Mouse (Mus musculus) adrenal gland, adult 2 months (tissue): ENCODE data around the gene Mfap3. TPM values are rescaled to one million over a fixed set of nuclear protein-coding genes. Genes with fewer than 3 reads are reported as not detected.
A peak's percentile ranks its signal among the peaks of the same experiment; 100 is the strongest.

Experiments
- DNase-seq: peaks from one replicate; pipeline ENCODE4 v3.0.0; 2021
- long read RNA-seq: library from polyadenylated mRNA; stranded (forward); transcript quantifications from one replicate; pipeline ENCODE4 v2.0.0, GENCODE M21; 2021
- polyA plus RNA-seq: library from polyadenylated mRNA; depleted of rRNA; stranded (reverse); fragments of >200 nt; gene quantifications from 2 replicates; pipeline ENCODE4 v1.2.3, GENCODE M21; 2012; rRNA removed
- total RNA-seq, 2 experiments: library from RNA; stranded (reverse); gene quantifications; 2 replicates each; pipeline ENCODE4 v1.2.3; 2021

Gene Mfap3
- total RNA-seq = 10 to 100 TPM; 22.3 to 26.3 TPM
- polyA plus RNA-seq = 5.0 and 6.7 TPM in 2 replicates
- long read RNA-seq, full-length matches to known transcripts = 6 of 6 reads
- long read RNA-seq, partial matches to known transcripts = 0 of 6 reads
- long read RNA-seq, other reads (novel, unspliced or antisense) = 0 of 6 reads

DNA sequence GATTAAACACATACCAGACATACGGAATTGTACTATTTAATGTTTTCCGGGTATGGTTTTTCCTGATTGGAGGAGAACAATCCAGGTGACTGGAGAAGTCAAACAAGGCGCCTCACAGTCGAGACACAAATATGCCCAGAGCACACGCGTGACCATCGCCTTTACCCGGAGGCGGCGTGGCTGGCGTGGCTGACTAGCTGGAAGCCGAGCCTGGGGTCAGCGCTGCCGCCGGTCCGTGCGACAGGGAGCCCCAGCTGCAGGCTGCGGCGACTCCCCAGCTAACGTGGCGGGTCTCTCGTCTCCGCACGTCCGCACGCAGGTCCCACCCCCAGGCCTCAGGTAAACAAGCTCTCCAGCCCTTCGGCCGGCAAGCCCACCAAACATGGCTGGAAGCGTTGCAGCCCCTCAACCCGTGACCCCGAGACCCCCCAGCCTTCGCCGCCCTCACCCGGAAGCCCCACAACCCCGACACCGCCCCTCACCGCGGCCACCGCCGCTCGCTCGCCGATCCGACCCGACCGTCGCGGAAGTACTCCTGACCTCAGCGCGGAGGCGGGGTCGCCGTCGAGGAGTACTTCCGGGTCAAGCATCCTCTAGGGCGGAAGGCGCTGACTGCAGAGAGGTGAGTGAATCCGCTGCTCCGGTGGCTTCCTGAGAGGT is at the start of gene Mfap3, which contains the start of gene Fam114a2:
TSS of gene Mfap3 (plus strand) at position 574 of the 660 bp plus-strand sequence.
TSS of gene Fam114a2 (minus strand) at position 527 of the 660 bp plus-strand sequence.
- DNase-seq = peak; percentile 94

DNA sequence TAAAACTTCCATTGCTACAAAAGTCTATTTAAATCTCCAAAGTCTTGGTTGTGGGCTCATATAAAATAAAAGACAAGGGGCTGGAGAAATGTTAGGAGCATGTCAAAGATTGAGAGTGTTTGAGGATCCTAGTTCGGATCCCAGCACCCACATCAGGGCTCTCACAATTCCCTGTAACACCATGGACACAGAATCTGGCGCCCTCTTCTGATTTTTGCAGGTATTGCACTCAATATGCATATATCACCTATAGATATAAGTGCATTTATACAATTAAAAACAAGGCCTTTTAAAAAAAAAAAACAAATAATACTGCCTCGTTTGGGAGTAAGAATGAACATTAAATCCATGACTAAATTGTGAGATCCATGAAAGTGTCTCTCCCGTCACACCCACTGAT is 49.8 kb upstream of the Mfap3 start:
- DNase-seq = no peak

DNA sequence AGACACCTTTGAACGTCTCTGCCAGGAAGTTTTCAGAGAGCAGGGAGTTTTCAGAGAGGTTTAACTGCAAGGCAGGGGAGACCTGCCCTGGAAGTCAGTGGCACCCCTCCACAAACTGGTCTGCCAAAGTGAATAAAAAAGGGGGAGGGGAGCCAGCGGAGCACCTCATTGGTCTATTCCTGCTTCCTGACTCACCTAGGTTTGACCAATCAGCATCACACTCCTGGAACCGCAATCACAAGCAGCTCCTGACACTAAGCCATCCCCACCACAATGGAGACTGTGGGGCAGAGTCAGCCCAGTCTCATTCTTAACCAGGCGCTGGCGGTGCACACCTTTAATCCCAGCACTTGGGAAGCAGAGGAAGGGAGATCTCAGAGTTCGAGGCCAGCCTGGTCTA is 48.4 kb upstream of the Mfap3 start:
- DNase-seq = no peak

DNA sequence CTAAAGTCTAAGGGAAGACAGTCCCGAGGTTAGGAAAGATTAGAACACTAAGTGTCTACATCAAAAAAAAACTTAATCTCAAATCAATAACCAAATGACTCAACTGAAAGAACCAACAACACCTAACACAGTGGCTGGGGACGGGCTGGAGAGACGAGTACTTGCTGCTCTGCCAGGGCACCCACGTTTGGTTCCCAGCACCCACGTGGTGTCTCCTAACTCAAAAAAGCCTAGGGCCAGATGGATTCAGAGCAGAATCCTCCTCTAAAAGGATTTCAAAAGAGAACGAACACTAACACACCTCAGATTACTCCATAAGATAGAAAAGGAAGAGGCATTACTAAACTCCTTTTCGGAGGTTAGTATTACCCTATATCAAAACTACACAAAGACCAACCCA is 47.5 kb upstream of the Mfap3 start:
- no peak for DNase-seq

DNA sequence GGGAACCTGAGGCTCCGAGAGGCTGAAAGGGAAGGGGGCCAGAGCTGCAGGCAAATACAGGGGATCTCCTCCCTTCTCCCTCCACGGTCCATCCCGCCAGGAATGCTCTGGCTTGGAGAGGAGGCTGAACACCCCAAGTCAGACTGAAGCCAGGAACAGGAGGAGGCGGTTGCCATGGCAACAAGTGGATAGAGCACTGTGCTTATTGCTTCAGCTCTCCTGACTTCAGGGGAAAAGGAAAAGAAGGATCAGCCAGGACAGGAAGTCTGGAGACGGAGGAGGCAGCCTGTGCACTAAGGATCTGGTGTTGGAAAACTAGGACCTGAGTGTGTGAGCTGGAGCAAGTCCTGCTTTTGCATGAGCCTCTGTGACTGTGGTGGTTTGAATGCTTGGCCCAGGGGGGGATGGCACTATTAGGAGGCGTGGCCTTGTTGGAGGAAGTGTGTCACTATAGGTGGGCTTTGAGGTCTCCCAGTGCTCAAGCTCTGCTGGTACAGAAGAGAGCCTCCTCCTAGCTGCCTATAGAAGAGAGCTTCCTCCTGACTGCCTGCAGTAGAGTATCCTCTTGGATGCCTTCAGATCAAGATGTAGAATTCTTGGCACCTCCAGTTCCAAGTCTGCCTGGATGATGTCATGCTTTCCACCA is 44.0 kb upstream of the Mfap3 start:
- no peak for DNase-seq

DNA sequence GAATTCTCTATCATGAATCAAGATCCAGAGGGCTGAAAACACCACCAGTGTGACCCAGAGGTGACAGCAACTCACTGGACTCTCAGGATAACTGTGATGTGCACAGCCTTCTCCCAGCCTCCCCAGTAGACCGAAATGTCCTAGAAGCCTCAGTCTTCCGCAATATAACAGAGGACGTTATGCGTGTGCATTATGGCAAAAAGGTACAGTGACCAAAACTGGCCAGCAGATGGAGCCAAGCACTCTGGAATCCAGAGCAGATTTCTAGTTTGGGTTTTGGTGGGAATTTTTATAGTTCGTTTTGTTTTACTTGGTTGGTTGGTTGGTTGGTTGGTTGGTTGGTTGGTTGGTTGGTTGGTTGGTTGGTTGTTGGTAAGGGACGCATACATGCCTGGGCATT is 43.3 kb upstream of the Mfap3 start:
- peak; percentile 25 for DNase-seq

DNA sequence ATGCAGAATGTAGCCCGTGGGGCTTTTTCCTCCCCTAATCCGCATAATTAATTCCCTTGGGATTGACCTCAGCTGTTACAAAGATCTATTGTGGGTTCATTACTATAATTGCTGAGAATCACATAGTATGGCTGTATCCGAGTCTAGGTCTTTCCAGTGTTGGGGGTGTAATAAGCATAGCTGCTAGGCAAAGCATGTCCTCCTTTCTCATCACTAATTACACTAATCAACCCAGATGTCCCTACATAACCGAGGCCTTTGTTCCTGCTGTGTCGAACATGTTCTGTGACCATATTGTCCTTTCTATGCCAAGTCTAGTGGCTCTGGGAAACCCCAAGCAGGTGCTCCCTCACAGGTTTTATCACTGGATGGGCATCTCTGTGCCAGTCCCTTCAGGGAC is 40.4 kb upstream of the Mfap3 start:
- no peak for DNase-seq

DNA sequence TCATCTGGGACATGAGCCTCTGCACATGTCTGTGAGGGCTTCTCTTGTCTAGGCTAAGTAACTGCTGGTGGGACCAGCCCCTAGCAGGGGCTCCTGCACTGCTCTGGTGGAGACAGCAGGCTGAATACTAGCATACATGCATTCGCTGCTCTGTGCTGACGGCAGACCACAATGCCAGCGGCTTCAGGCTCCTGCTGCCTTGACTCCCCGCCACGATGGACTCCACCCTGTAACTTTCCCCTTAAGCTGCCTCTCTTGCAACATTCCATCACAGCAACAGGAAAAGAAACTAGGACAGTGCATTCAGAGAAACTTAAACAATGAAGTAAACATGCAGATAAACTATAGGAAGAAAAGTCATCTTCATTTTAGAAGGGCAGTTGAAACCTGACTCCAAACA is 30.0 kb upstream of the Mfap3 start:
- DNase-seq = no peak

DNA sequence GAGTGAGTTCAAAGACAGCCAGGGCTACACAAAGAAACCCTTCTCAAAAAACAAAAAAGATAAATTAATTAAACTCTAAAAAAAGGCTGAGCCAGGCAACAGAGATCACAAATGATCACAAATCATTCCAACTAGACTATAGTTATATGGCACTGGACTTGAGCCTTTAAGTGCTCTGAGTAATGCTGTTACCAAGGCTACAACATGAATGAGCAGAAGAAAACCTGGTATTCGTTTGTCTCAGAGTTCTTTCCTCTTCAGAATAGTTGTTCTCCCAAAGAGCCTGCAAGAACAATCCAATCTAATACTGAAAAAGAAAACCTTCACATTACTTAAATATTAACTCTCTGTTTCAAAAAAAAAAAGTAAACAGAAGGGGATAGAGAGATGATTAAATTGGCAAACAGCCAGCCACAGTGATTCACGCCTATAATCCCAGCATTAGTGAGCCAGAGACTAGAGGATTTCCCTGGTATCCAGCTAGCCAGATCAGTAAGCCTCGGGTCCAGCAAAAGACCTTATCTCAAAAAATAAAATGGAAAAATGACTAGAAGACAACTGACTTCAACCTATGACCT is 21.9 kb upstream of the Mfap3 start:
- DNase-seq = peak; percentile 36

DNA sequence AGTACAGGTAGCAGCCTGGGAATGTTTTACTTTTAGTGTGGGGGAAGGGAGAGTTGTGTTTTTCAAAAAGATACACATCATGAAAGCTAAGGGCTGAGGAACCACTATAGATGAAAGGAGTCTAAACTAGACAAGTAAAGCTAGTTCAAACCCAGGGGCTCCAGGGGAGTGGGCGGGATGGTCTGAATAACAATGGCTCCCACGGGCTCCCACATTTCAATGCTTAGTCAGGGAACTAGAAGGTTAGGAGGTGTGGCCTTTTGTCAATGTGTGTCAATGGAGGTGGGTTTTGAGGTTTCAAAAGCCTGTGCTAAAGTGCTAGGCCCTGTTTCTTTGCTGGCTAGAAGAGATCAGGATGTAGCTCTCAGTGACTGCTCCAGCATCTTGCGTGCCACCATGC is 20.8 kb upstream of the Mfap3 start:
- no peak for DNase-seq

DNA sequence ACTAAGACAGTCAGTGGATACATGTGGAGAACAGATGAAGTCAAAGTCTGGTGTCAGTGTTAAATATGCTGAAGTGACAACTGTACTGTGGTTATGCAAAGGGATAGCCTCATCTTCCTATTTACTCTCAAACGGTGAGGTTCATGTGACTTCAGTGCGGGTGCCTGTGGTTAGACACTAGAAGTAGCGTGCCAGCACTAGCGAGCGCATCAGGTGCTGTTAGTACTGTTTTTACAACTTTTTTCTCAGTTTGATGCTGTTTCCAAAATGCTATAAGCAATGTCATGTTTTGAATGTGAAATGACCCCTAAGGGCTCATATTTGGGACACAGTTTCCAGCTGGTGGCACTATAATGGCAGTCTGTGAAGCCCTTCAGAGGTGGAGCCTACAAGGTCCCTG is 20.2 kb upstream of the Mfap3 start:
- DNase-seq = no peak

DNA sequence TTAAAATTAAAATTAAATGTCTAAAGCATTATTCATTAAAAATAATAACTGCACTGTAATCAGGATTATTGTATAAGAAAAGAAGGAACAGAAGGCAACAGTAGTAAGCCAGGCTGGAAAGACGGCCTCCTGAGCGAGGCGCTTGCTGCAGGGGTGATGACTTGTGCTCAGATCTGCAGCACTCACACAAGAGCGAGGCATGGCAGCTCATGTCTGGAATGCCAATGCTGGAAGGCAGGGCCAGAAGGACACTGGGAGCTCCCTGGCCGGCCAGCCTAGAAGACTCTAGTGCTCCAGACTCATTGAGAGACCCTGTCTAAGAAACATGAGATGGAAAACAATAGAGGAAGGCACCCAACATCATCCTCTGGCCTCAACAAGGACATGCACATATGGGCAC is 15.3 kb upstream of the Mfap3 start:
- no peak for DNase-seq

DNA sequence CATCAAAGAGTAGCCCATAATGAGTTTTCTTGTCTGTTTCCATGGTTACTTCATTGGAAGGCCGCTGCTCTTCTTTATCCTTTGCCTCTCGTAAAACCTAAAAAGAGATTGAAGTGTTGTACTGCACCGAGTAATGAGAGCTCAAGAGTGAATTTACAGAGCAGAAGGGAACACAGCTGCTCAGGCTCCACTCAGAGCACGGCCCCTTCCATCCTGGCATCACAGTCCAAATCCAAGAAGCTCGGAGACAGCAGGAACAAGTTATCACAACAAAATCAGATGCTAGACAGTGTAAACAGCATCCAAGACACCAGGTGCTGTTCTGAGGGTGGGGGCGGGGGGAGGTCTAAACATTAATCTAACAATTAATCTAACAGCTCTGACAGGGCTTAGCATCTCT is 11.6 kb upstream of the Mfap3 start:
- no peak for DNase-seq

DNA sequence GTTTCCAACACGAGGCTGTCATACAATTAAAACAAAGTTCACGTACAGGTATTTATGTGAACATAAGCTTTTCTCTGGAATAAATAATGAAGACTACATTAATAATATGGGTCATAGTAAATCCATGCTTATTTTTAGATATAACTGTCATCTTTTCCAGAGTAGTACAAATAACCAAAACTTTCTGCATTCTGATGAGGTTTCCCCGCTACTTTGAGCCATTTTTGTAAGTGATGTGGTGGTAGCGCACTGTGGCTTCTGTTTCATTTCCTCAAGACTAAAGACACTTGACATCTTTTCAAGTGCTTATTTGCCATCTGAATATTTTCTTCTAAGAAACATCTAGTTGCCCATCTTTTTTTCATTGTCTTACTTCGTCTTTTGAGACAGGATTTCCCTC is 3.2 kb upstream of the Mfap3 start:
- no peak for DNase-seq

DNA sequence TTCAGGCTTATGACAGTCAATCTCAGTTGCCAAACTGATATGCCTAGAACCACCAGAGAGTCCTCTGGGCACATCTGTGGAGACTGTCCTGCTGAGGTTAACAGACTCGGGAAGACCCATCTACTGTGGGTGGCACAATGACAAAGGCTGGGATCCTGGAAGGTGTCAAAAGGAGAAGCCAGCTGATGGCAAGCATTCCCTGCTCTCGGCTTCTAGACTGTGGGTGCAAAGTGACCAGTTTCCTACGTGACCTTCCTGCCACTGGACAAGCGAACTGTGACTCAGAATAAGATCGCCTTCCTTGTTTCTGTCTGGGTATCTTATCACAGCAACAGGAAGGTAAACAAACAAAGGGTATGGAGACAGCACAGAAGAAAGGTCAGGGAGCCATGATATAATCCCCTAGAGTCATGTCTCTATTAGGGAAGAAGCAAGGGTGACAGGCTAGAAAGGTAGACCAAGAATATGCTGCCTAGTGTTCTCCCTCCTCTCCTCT is 1.5 kb upstream of the Mfap3 start:
- DNase-seq = peak; percentile 29

DNA sequence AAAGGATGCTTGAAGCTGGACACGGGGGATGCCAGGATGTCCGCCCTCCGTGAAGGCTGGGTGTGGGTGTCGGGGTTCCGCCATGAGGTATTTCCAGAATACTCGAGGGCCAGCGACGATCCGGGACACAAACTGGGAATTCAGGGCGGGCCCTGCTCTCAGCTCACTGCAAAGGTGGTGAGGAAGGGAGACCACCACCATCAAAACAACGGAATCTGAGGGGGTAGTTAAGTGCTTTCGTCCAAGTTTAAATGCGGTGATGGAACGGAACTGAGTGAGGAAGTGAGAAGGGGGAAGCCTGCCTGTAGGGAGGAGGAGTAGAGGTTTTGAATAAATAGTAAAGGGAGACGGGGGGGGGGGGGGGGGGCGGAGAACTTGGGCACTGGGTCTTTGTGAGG is 286 bp downstream of the Mfap3 start:
- no peak for DNase-seq

DNA sequence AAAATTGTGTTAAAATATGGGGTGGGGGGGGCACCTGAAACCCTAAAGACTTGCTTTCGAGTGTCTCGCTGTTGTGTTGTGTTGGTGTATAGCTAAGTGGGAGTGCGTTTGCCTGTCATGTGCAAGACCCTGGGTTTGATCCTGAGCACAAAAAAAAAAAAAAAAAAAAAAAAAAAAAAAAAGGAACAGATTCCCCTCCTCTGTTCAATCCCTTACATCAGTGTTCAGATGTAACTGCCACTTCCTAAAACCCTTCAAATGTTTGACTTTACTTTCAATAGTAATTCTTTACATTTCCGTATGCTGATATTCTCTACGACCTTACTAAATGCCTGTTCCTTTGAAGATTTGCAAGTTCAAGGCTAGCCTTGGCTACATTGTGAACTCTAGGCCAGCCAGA is 840 bp downstream of the Mfap3 start:
- no peak for DNase-seq

DNA sequence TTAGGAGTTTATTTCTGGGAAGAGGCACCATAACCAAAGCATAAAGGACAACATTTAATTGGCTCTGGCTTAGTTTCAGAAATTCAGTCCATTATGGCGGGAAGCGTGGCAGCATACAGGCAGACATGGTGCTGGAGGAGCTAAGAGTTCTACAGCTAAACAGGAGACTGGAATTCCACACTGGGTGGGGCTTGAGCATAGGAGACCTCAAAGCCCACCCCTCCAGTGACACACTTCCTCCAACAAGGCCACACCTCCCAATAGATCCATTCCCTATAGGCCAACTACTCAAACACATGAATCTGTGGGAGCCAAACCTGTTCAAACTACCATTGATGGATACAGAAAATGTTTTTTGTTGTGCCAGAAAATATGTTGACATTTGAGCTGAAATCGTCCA is 2.7 kb downstream of the Mfap3 start:
- no peak for DNase-seq

DNA sequence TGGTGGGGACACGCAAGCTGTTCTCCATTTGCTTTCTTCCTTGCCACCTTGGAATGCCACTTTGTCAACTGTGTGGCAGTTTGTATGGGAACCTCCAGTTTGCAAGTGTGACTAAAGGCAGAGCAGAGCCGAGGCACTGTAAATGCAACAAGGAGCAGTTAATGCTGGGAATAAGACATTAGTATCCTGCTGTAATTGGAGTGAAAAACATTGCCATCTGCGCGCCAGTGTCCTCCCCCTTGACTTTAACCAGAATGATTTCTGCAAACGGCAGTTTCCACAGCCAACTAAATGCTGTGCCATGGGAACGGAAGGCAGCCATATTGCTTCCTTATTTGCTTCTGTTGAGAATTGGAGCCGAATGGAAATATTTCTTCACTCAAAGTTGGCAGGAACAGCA is 3.6 kb downstream of the Mfap3 start:
- DNase-seq = no peak

DNA sequence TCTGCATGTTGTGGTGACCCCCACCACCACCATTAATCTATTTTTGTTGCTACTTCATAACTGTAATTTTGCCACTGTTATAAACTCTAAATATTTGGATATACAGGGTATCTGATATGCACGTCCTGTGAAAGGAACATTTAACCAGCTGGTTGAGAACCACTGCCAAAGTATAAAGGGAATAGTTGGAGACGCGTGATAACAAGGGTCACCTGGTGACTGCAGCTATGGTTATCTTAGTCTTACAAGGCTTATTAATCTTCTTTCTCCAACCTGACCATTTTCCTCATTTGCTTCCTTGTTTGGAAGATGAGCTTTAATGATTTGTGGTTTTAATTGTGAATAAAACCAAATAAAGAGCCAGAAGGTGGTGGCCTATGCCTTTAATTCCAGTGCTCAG is 5.0 kb downstream of the Mfap3 start:
- DNase-seq = no peak

DNA sequence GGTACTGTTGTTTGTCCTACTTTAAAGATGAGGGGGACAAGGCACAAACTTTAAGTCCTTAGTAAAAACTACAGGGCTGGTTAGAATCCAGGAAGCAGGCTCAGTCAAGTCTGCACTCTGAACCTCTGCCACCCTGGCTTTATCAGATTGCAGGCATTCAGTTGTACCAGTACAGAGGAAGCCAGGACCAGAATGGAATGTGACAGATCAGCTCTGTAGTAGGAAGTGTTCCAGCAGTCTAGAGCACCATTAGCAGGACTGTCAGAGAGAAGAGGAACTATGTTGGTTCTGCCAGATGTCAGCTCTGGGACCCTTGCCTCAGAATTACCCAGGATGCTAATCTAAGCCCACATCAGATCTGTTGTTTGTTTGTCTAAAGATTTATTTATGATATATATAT is 6.1 kb downstream of the Mfap3 start:
- no peak for DNase-seq

DNA sequence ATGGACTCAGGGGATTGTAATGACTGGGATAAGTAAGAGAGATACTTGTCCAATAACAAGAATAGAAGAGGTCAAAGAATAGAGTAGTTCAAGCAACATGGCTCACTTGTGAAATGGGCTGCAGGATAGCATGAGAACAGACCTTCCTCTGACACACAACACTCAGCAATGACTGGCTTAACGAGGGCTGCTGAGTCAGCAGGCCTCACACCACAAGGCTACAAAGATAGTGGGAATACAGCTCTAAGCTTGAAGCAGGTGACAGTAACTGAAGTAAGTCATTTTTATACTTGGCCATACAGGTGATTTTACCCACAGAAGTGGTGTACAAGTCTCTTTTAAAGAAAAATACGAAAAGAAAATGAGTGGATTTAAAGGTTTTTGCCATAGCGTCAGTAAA is 7.4 kb downstream of the Mfap3 start:
- peak; percentile 24 for DNase-seq

DNA sequence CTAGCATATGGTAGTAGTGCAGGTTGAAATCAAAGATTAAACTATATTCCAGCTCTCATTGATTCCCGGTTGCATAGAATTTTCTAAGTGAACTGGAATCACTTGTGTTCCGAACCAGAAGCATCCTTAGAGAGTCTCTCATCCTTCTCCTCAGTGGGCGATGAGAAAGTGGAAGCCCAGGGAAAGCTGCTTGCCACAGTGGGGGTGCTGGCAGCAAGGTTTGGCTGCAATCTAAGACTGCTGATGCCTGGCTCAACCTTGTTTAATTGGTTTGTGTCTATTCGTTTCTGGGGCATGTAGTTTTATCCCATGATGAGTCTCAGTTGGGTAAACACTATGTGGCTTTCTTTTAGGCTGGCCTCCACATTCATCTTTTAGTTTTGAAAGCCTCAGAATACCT is 9.0 kb downstream of the Mfap3 start:
- DNase-seq = no peak
